Mouse (Mus musculus): ENCODE data around the gene Senp3. TPM values are rescaled to one million over a fixed set of nuclear protein-coding genes. Genes with fewer than 3 reads are reported as not detected.
"Not testable (repeated sequence)": the region's sequence is repeated elsewhere in the genome, so short reads cannot be mapped to it uniquely, and the experiment has no call there.

Gene Senp3
- polyA plus RNA-seq, 1 experiment from 2014 or later = 59.2 TPM

- peak overlapping the region; percentile 88 for H3K4me2 ChIP-seq
- peaks cover 31% of the 10 kb centered on the region for H3K4me1 ChIP-seq
- peak; percentile 60 for ATAC-seq (ENCODE audit: extremely low read depth, insufficient number of reproducible peaks, low FRiP score, low TSS enrichment)
- H3K27ac ChIP-seq (replicated peaks) = peak overlapping the region; percentile 98
- WGBS = 1% methylated on average over 43 of the region's 50 CpGs
- peak overlapping the region; percentile 99 for H3K4me3 ChIP-seq
- peaks cover 20% of the 10 kb centered on the region for H3K36me3 ChIP-seq
- no peaks in the 10 kb centered on the region for H3K27me3 ChIP-seq (replicated peaks)
- no peaks in the 10 kb centered on the region for H3K9me3 ChIP-seq
- H3K9ac ChIP-seq = peak overlapping the region; percentile 99
Measured at GRCm38 (mm10) chr11:69633128-69633866, 48.6 kb downstream of the Senp3 start.

GRCm38 (mm10) chr11:69632284-69633089 lies 49.4 kb downstream of the Senp3 start, which contains the start of gene Fxr2:
Fxr2 (plus strand) TSS chr11:69632990.
- peak; percentile 95 for ATAC-seq (ENCODE audit: extremely low read depth, insufficient number of reproducible peaks, low FRiP score, low TSS enrichment)
- peak within 1 kb of the TSS; percentile 88 for H3K4me2 ChIP-seq

GRCm38 (mm10) chr11:69629802-69630201 lies 52.1 kb downstream of the Senp3 start:
- Histone ChIP-seq H3K9ac (no peak overlapping the region), H3K4me3 (no peak overlapping the region), H3K27me3 (replicated peaks) (no peaks in the 10 kb centered on the region), H3K36me3 (no peaks in the 10 kb centered on the region), H3K4me1 (peaks cover 18% of the 10 kb centered on the region), H3K4me2 (no peak overlapping the region), H3K27ac (replicated peaks) (no peak overlapping the region), H3K9me3 (no peaks in the 10 kb centered on the region)
- 50% methylated on average over 1 of the region's 1 CpGs for WGBS
- ATAC-seq (ENCODE audit: extremely low read depth, insufficient number of reproducible peaks, low FRiP score, low TSS enrichment) = no peak

More at GRCm38 (mm10) chr11:69632284-69633089, 49.4 kb downstream of the Senp3 start, which contains the start of gene Fxr2:
- no peaks in the 10 kb centered on the region for H3K27me3 ChIP-seq (replicated peaks)
- H3K4me3 ChIP-seq = peak within 1 kb of the TSS; percentile 99
- H3K9ac ChIP-seq = peak within 1 kb of the TSS; percentile 99
- peak within 1 kb of the TSS; percentile 98 for H3K27ac ChIP-seq (replicated peaks)
- under 1% methylated on average over 34 of the region's 56 CpGs for WGBS
- H3K36me3 ChIP-seq = peaks cover 14% of the 10 kb centered on the region
- H3K9me3 ChIP-seq = no peaks in the 10 kb centered on the region
- H3K4me1 ChIP-seq = peaks cover 31% of the 10 kb centered on the region

GRCm38 (mm10) chr11:69628286-69628685 lies 53.6 kb downstream of the Senp3 start:
- ATAC-seq (ENCODE audit: extremely low read depth, insufficient number of reproducible peaks, low FRiP score, low TSS enrichment) = no peak
- H3K4me1 ChIP-seq = peaks cover 6% of the 10 kb centered on the region
- H3K9ac ChIP-seq = no peak overlapping the region
- no peaks in the 10 kb centered on the region for H3K36me3 ChIP-seq
- H3K4me3 ChIP-seq = no peak overlapping the region
- no peak overlapping the region for H3K27ac ChIP-seq (replicated peaks)
- WGBS = 33% methylated on average over 6 of the region's 6 CpGs
- H3K9me3 ChIP-seq = no peaks in the 10 kb centered on the region
- no peaks in the 10 kb centered on the region for H3K27me3 ChIP-seq (replicated peaks)
- H3K4me2 ChIP-seq = no peak overlapping the region

GRCm38 (mm10) chr11:69624339-69624738 lies 57.5 kb downstream of the Senp3 start:
- not testable (repeated sequence) for H3K4me2 ChIP-seq; H3K36me3 ChIP-seq; H3K27ac ChIP-seq (replicated peaks); H3K4me3 ChIP-seq; H3K9ac ChIP-seq; H3K27me3 ChIP-seq (replicated peaks); ATAC-seq (ENCODE audit: extremely low read depth, insufficient number of reproducible peaks, low FRiP score, low TSS enrichment); H3K9me3 ChIP-seq
- peaks cover 22% of the 10 kb centered on the region for H3K4me1 ChIP-seq
- WGBS = 90% methylated on average over 2 of the region's 2 CpGs

MicroRNAs encoded within 50 kb of the gene (microRNA counts, 519-probe panel; counts per million panel counts)
- microRNA mmu-miR-1934 = 209 counts per million, percentile 61 among the panel's probes with 10 or more counts
- microRNA mmu-miR-467f = 4,281 counts per million, percentile 78 among the panel's probes with 10 or more counts

Small RNAs within 50 kb of the gene (microRNA-seq; reads per million reads assigned to microRNA genes)
- gene Mir1934 (3.1 reads per million, percentile 12 among the genes with 10 or more reads in this experiment), gene Mir467f (not detected)

Other genes starting within 250 kb of the Senp3 start
- 0.07 and 0.28 TPM in 2 replicates for gene Dnah2, start 133.0 kb downstream of the Senp3 start, polyA plus RNA-seq (2015; fragmentation: Nextera tagmentation; extraction: Ambion mirVana)
- 56.2 and 59.9 TPM in 2 replicates for gene Efnb3, start 121.9 kb downstream of the Senp3 start, polyA plus RNA-seq (2015; fragmentation: Nextera tagmentation; extraction: Ambion mirVana)
- gene Wrap53, start 101.8 kb downstream of the Senp3 start, polyA plus RNA-seq (2015; fragmentation: Nextera tagmentation; extraction: Ambion mirVana) = 16.8 TPM in 2 replicates
- 82.6 and 86.5 TPM in 2 replicates for gene Trp53, start 101.7 kb downstream of the Senp3 start, polyA plus RNA-seq (2015; fragmentation: Nextera tagmentation; extraction: Ambion mirVana)
- 24.5 and 25.0 TPM in 2 replicates for gene Atp1b2, start 76.1 kb downstream of the Senp3 start, polyA plus RNA-seq (2015; fragmentation: Nextera tagmentation; extraction: Ambion mirVana)
- gene Shbg, start 64.2 kb downstream of the Senp3 start, polyA plus RNA-seq (2015; fragmentation: Nextera tagmentation; extraction: Ambion mirVana) = 0.23 and 1.7 TPM in 2 replicates
- gene Sat2, start 60.1 kb downstream of the Senp3 start, polyA plus RNA-seq (2015; fragmentation: Nextera tagmentation; extraction: Ambion mirVana) = 17.5 and 18.1 TPM in 2 replicates
- gene Fxr2, start 49.1 kb downstream of the Senp3 start, polyA plus RNA-seq (2015; fragmentation: Nextera tagmentation; extraction: Ambion mirVana) = 22.1 and 25.6 TPM in 2 replicates
- gene Sox15, start 26.8 kb downstream of the Senp3 start, polyA plus RNA-seq (2015; fragmentation: Nextera tagmentation; extraction: Ambion mirVana) = not detected in 2 replicates
- gene Mpdu1, start 19.4 kb downstream of the Senp3 start, polyA plus RNA-seq (2015; fragmentation: Nextera tagmentation; extraction: Ambion mirVana) = 51.3 and 52.0 TPM in 2 replicates
- gene Cd68, start 15.9 kb downstream of the Senp3 start, polyA plus RNA-seq (2015; fragmentation: Nextera tagmentation; extraction: Ambion mirVana) = 8.8 and 10.5 TPM in 2 replicates
- gene Eif4a1, start 9.7 kb downstream of the Senp3 start, polyA plus RNA-seq (2015; fragmentation: Nextera tagmentation; extraction: Ambion mirVana) = 372 and 373 TPM in 2 replicates
- gene Tnfsf13, start 3.7 kb upstream of the Senp3 start, polyA plus RNA-seq (2015; fragmentation: Nextera tagmentation; extraction: Ambion mirVana) = 0.23 and 0.38 TPM in 2 replicates
- gene Tnfsf12, start 13.8 kb upstream of the Senp3 start, polyA plus RNA-seq (2015; fragmentation: Nextera tagmentation; extraction: Ambion mirVana) = 4.7 and 5.7 TPM in 2 replicates
- gene Tnfsfm13, start 14.0 kb upstream of the Senp3 start, polyA plus RNA-seq (2015; fragmentation: Nextera tagmentation; extraction: Ambion mirVana) = 3.3 and 3.4 TPM in 2 replicates
- gene Polr2a, start 76.6 kb upstream of the Senp3 start, polyA plus RNA-seq (2015; fragmentation: Nextera tagmentation; extraction: Ambion mirVana) = 16.1 and 19.1 TPM in 2 replicates
- gene Slc35g3, start 79.9 kb upstream of the Senp3 start, polyA plus RNA-seq (2015; fragmentation: Nextera tagmentation; extraction: Ambion mirVana) = 0.19 and 0.51 TPM in 2 replicates
- gene Zbtb4, start 83.8 kb upstream of the Senp3 start, polyA plus RNA-seq (2015; fragmentation: Nextera tagmentation; extraction: Ambion mirVana) = 2.7 and 3.1 TPM in 2 replicates
- gene Chrnb1, start 113.9 kb upstream of the Senp3 start, polyA plus RNA-seq (2015; fragmentation: Nextera tagmentation; extraction: Ambion mirVana) = 6.8 and 7.9 TPM in 2 replicates
- 2.0 and 2.3 TPM in 2 replicates for gene Fgf11, start 119.8 kb upstream of the Senp3 start, polyA plus RNA-seq (2015; fragmentation: Nextera tagmentation; extraction: Ambion mirVana)
- 1.8 and 1.9 TPM in 2 replicates for gene Tmem102, start 123.5 kb upstream of the Senp3 start, polyA plus RNA-seq (2015; fragmentation: Nextera tagmentation; extraction: Ambion mirVana)
- not detected in 2 replicates for gene Gm39566, start 133.2 kb upstream of the Senp3 start, polyA plus RNA-seq (2015; fragmentation: Nextera tagmentation; extraction: Ambion mirVana)
- gene Spem2, start 136.4 kb upstream of the Senp3 start, polyA plus RNA-seq (2015; fragmentation: Nextera tagmentation; extraction: Ambion mirVana) = not detected in 2 replicates
- not detected in 2 replicates for gene Spem1, start 140.1 kb upstream of the Senp3 start, polyA plus RNA-seq (2015; fragmentation: Nextera tagmentation; extraction: Ambion mirVana)
- 2.0 and 2.4 TPM in 2 replicates for gene Nlgn2, start 155.7 kb upstream of the Senp3 start, polyA plus RNA-seq (2015; fragmentation: Nextera tagmentation; extraction: Ambion mirVana)
- 330 and 361 TPM in 2 replicates for gene Tmem256, start 156.4 kb upstream of the Senp3 start, polyA plus RNA-seq (2015; fragmentation: Nextera tagmentation; extraction: Ambion mirVana)
- 75.4 and 76.2 TPM in 2 replicates for gene Plscr3, start 164.3 kb upstream of the Senp3 start, polyA plus RNA-seq (2015; fragmentation: Nextera tagmentation; extraction: Ambion mirVana)
- gene Tnk1, start 176.6 kb upstream of the Senp3 start, polyA plus RNA-seq (2015; fragmentation: Nextera tagmentation; extraction: Ambion mirVana) = 0.38 and 0.56 TPM in 2 replicates
- not detected in 2 replicates for gene Tmem95, start 195.9 kb upstream of the Senp3 start, polyA plus RNA-seq (2015; fragmentation: Nextera tagmentation; extraction: Ambion mirVana)
- gene Kctd11, start 199.3 kb upstream of the Senp3 start, polyA plus RNA-seq (2015; fragmentation: Nextera tagmentation; extraction: Ambion mirVana) = 3.9 TPM in 2 replicates
- 7.0 and 8.2 TPM in 2 replicates for gene Acap1, start 213.5 kb upstream of the Senp3 start, polyA plus RNA-seq (2015; fragmentation: Nextera tagmentation; extraction: Ambion mirVana)
- 4.0 and 4.1 TPM in 2 replicates for gene 2810408A11Rik, start 218.9 kb upstream of the Senp3 start, polyA plus RNA-seq (2015; fragmentation: Nextera tagmentation; extraction: Ambion mirVana)
- 7.8 and 8.1 TPM in 2 replicates for gene Neurl4, start 219.0 kb upstream of the Senp3 start, polyA plus RNA-seq (2015; fragmentation: Nextera tagmentation; extraction: Ambion mirVana)
- 45.0 and 52.2 TPM in 2 replicates for gene Gps2, start 231.8 kb upstream of the Senp3 start, polyA plus RNA-seq (2015; fragmentation: Nextera tagmentation; extraction: Ambion mirVana)
- 1,157 and 1,215 TPM in 2 replicates for gene Eif5a, start 239.9 kb upstream of the Senp3 start, polyA plus RNA-seq (2015; fragmentation: Nextera tagmentation; extraction: Ambion mirVana)